Mouse (Mus musculus): ENCODE data around the gene Aagab. TPM values are rescaled to one million over a fixed set of nuclear protein-coding genes. Genes with fewer than 3 reads are reported as not detected.

Aagab gene
- polyA plus RNA-seq, 2 experiments, result 12.6 to 25.9 TPM

GRCm38 (mm10) chr9:63672797-63673493 lies 70.5 kb downstream of the Aagab start:
- peaks cover 33% of the 10 kb centered on the region for H3K4me1 ChIP-seq (ENCODE audit: control insufficient read depth, insufficient read depth, low read length)
- 34% methylated on average over 8 of the region's 8 CpGs for WGBS
- no peak overlapping the region for H3K9ac ChIP-seq (ENCODE audit: low read depth, low read length, severe bottlenecking)
- peaks cover 8% of the 10 kb centered on the region; the same call in 1 of the 2 replicates for H3K36me3 ChIP-seq (ENCODE audit: control insufficient read depth, insufficient read depth, low read length)
- no peak for TF ChIP-seq POLR2A (IDR thresholded peaks at IDR 0.05; ENCODE audit: borderline replicate concordance, extremely low read depth, insufficient read depth, insufficient read length)
- no peaks in the 10 kb centered on the region for H3K27me3 ChIP-seq (ENCODE audit: control insufficient read depth, insufficient read depth, low read length)
- peak overlapping the region; percentile 61; the same call in 1 of the 2 replicates for H3K27ac ChIP-seq (replicated peaks; ENCODE audit: low read depth, low read length)
- H3K4me2 ChIP-seq (replicated peaks; ENCODE audit: low read depth, low read length, severe bottlenecking), result no peak overlapping the region
- H3K4me3 ChIP-seq (replicated peaks; ENCODE audit: low read length), result no peak overlapping the region
- DNase-seq (ENCODE audit: low spot score), result peak; percentile 60
- H3K9me3 ChIP-seq (ENCODE audit: control insufficient read depth, low read length), result no peaks in the 10 kb centered on the region
- ATAC-seq (ENCODE audit: low FRiP score, low read depth), result peak; percentile 58

GRCm38 (mm10) chr9:63673494-63673805 lies 71.0 kb downstream of the Aagab start:
- Histone ChIP-seq H3K4me1 (ENCODE audit: control insufficient read depth, insufficient read depth, low read length) (peaks cover 31% of the 10 kb centered on the region), H3K9me3 (ENCODE audit: control insufficient read depth, low read length) (no peaks in the 10 kb centered on the region), H3K9ac (ENCODE audit: low read depth, low read length, severe bottlenecking) (no peak overlapping the region), H3K4me2 (replicated peaks; ENCODE audit: low read depth, low read length, severe bottlenecking) (no peak overlapping the region), H3K27me3 (ENCODE audit: control insufficient read depth, insufficient read depth, low read length) (no peaks in the 10 kb centered on the region), H3K27ac (replicated peaks; ENCODE audit: low read depth, low read length) (peak overlapping the region; percentile 61; the same call in 1 of the 2 replicates), H3K4me3 (replicated peaks; ENCODE audit: low read length) (no peak overlapping the region), H3K36me3 (ENCODE audit: control insufficient read depth, insufficient read depth, low read length) (peaks cover 6% of the 10 kb centered on the region; the same call in 1 of the 2 replicates)
- 81% methylated on average over 3 of the region's 3 CpGs for WGBS
- DNase-seq (ENCODE audit: low spot score), result no peak
- ATAC-seq (ENCODE audit: low FRiP score, low read depth), result no peak
- no peak for TF ChIP-seq POLR2A (IDR thresholded peaks at IDR 0.05; ENCODE audit: borderline replicate concordance, extremely low read depth, insufficient read depth, insufficient read length)

- Histone ChIP-seq H3K4me3 (replicated peaks; ENCODE audit: low read length) (no peak overlapping the region), H3K9ac (ENCODE audit: low read depth, low read length, severe bottlenecking) (no peak overlapping the region), H3K9me3 (ENCODE audit: control insufficient read depth, low read length) (no peaks in the 10 kb centered on the region), H3K4me2 (replicated peaks; ENCODE audit: low read depth, low read length, severe bottlenecking) (no peak overlapping the region), H3K36me3 (ENCODE audit: control insufficient read depth, insufficient read depth, low read length) (peaks cover 6% of the 10 kb centered on the region; the same call in 1 of the 2 replicates), H3K27me3 (ENCODE audit: control insufficient read depth, insufficient read depth, low read length) (no peaks in the 10 kb centered on the region), H3K27ac (replicated peaks; ENCODE audit: low read depth, low read length) (0 out of 2 replicates have a peak overlapping the region, but pooled peaks have one; percentile 4), H3K4me1 (ENCODE audit: control insufficient read depth, insufficient read depth, low read length) (peaks cover 21% of the 10 kb centered on the region)
- ATAC-seq (ENCODE audit: low FRiP score, low read depth) (no peak), DNase-seq (ENCODE audit: low spot score) (no peak)
- no peak for TF ChIP-seq POLR2A (IDR thresholded peaks at IDR 0.05; ENCODE audit: borderline replicate concordance, extremely low read depth, insufficient read depth, insufficient read length)
- 81% methylated on average over 10 of the region's 10 CpGs for WGBS
These were observed 72.2 kb downstream of the Aagab start for GRCm38 (mm10) chr9:63674613-63675012.

GRCm38 (mm10) chr9:63677621-63678020 lies 75.2 kb downstream of the Aagab start:
- 53% methylated on average over 3 of the region's 3 CpGs for WGBS
- peaks cover 19% of the 10 kb centered on the region for H3K4me1 ChIP-seq (ENCODE audit: control insufficient read depth, insufficient read depth, low read length)
- H3K27ac ChIP-seq (replicated peaks; ENCODE audit: low read depth, low read length), result no peak overlapping the region
- no peaks in the 10 kb centered on the region for H3K27me3 ChIP-seq (ENCODE audit: control insufficient read depth, insufficient read depth, low read length)
- TF ChIP-seq POLR2A (IDR thresholded peaks at IDR 0.05; ENCODE audit: borderline replicate concordance, extremely low read depth, insufficient read depth, insufficient read length), result no peak
- H3K9ac ChIP-seq (ENCODE audit: low read depth, low read length, severe bottlenecking), result no peak overlapping the region
- H3K9me3 ChIP-seq (ENCODE audit: control insufficient read depth, low read length), result no peaks in the 10 kb centered on the region
- no peak overlapping the region for H3K4me2 ChIP-seq (replicated peaks; ENCODE audit: low read depth, low read length, severe bottlenecking)
- 0 out of 2 replicates have a peak, but pooled peaks cover 3% of the 10 kb centered on the region for H3K36me3 ChIP-seq (ENCODE audit: control insufficient read depth, insufficient read depth, low read length)
- DNase-seq (ENCODE audit: low spot score), result no peak
- no peak for ATAC-seq (ENCODE audit: low FRiP score, low read depth)
- no peak overlapping the region for H3K4me3 ChIP-seq (replicated peaks; ENCODE audit: low read length)

GRCm38 (mm10) chr9:63678076-63678475 lies 75.6 kb downstream of the Aagab start:
- DNase-seq (ENCODE audit: low spot score) (no peak), ATAC-seq (ENCODE audit: low FRiP score, low read depth) (no peak)
- WGBS, result 88% methylated on average over 1 of the region's 1 CpGs
- no peak overlapping the region for H3K4me3 ChIP-seq (replicated peaks; ENCODE audit: low read length)
- H3K27me3 ChIP-seq (ENCODE audit: control insufficient read depth, insufficient read depth, low read length), result no peaks in the 10 kb centered on the region
- no peak overlapping the region for H3K9ac ChIP-seq (ENCODE audit: low read depth, low read length, severe bottlenecking)
- no peak overlapping the region for H3K4me2 ChIP-seq (replicated peaks; ENCODE audit: low read depth, low read length, severe bottlenecking)
- H3K4me1 ChIP-seq (ENCODE audit: control insufficient read depth, insufficient read depth, low read length), result peaks cover 14% of the 10 kb centered on the region
- 0 out of 2 replicates have a peak, but pooled peaks cover 3% of the 10 kb centered on the region for H3K36me3 ChIP-seq (ENCODE audit: control insufficient read depth, insufficient read depth, low read length)
- no peak overlapping the region for H3K27ac ChIP-seq (replicated peaks; ENCODE audit: low read depth, low read length)
- no peak for TF ChIP-seq POLR2A (IDR thresholded peaks at IDR 0.05; ENCODE audit: borderline replicate concordance, extremely low read depth, insufficient read depth, insufficient read length)
- H3K9me3 ChIP-seq (ENCODE audit: control insufficient read depth, low read length), result no peaks in the 10 kb centered on the region
